Mouse (Mus musculus): ENCODE measurements around the gene Actr1b. TPM values are rescaled to one million over a fixed set of nuclear protein-coding genes. Genes with fewer than 3 reads are reported as not detected.

Gene Actr1b
- polyA plus RNA-seq, 1 experiment from 2014 or later: 60.5 TPM

GRCm38 (mm10) chr1:36694871-36695270 lies 19.4 kb downstream of the Actr1b start:
- no peak for TF ChIP-seq CTCF (IDR thresholded peaks at IDR 0.05; ENCODE audit: low read depth)
- no peak for TF ChIP-seq EP300 (optimal IDR thresholded peaks at IDR 0.05)
- no peak overlapping the region for H3K4me2 ChIP-seq (replicated peaks; ENCODE audit: low read depth)

GRCm38 (mm10) chr1:36691271-36692155 lies 22.7 kb downstream of the Actr1b start, which contains the start of gene Cox5b:
Gene Cox5b, plus strand, starts transcription at chr1:36691449.
- Histone ChIP-seq H3K4me1 (replicated peaks; ENCODE audit: control insufficient read depth, insufficient read depth) (no peaks in the 10 kb centered on the region), H3K36me3 (ENCODE audit: control insufficient read depth, insufficient read depth, low read length) (no peaks in the 10 kb centered on the region; the same call in 1 of the 2 replicates), H3K4me3 (ENCODE audit: low read depth, low read length) (peak within 1 kb of the TSS; percentile 78), H3K9ac (ENCODE audit: low read length) (peak within 1 kb of the TSS; percentile 85), H3K4me2 (replicated peaks; ENCODE audit: low read depth) (peak within 1 kb of the TSS; percentile 93), H3K9me3 (ENCODE audit: control insufficient read depth, low read length) (no peaks in the 10 kb centered on the region), H3K27me3 (ENCODE audit: control insufficient read depth, insufficient read depth, low read length) (no peaks in the 10 kb centered on the region), H3K27ac (replicated peaks) (peak within 1 kb of the TSS; percentile 67; the same call in 1 of the 2 replicates)
- TF ChIP-seq EP300 (optimal IDR thresholded peaks at IDR 0.05): no peak
- TF ChIP-seq CTCF (IDR thresholded peaks at IDR 0.05; ENCODE audit: low read depth): peak; percentile 1; the same call in 1 of the 2 replicates
- under 1% methylated on average over 68 of the region's 68 CpGs for WGBS
- DNase-seq (ENCODE audit: low spot score) (peak; percentile 98), ATAC-seq (ENCODE audit: low FRiP score, low TSS enrichment) (peak; percentile 98)

More at GRCm38 (mm10) chr1:36694871-36695270, 19.4 kb downstream of the Actr1b start:
- Histone ChIP-seq H3K4me3 (ENCODE audit: low read depth, low read length) (no peak overlapping the region), H3K27me3 (ENCODE audit: control insufficient read depth, insufficient read depth, low read length) (no peaks in the 10 kb centered on the region), H3K36me3 (ENCODE audit: control insufficient read depth, insufficient read depth, low read length) (peaks cover 7% of the 10 kb centered on the region), H3K4me1 (replicated peaks; ENCODE audit: control insufficient read depth, insufficient read depth) (no peaks in the 10 kb centered on the region), H3K9me3 (ENCODE audit: control insufficient read depth, low read length) (no peaks in the 10 kb centered on the region), H3K27ac (replicated peaks) (no peak overlapping the region), H3K9ac (ENCODE audit: low read length) (no peak overlapping the region)
- no peak for ATAC-seq (ENCODE audit: low FRiP score, low TSS enrichment)
- 82% methylated on average over 6 of the region's 6 CpGs for WGBS
- no peak for DNase-seq (ENCODE audit: low spot score)

GRCm38 (mm10) chr1:36690671-36691235 lies 23.5 kb downstream of the Actr1b start:
- Histone ChIP-seq H3K4me2 (replicated peaks; ENCODE audit: low read depth) (peak overlapping the region; percentile 49), H3K27ac (replicated peaks) (peak overlapping the region; percentile 45; the same call in 1 of the 2 replicates), H3K4me3 (ENCODE audit: low read depth, low read length) (peak overlapping the region; percentile 78), H3K9me3 (ENCODE audit: control insufficient read depth, low read length) (no peaks in the 10 kb centered on the region), H3K4me1 (replicated peaks; ENCODE audit: control insufficient read depth, insufficient read depth) (no peaks in the 10 kb centered on the region), H3K36me3 (ENCODE audit: control insufficient read depth, insufficient read depth, low read length) (no peaks in the 10 kb centered on the region; the same call in 1 of the 2 replicates), H3K9ac (ENCODE audit: low read length) (peak overlapping the region; percentile 51; the same call in 1 of the 2 replicates), H3K27me3 (ENCODE audit: control insufficient read depth, insufficient read depth, low read length) (no peaks in the 10 kb centered on the region)
- ATAC-seq (ENCODE audit: low FRiP score, low TSS enrichment): peak; percentile 22; the same call in 1 of the 2 replicates
- TF ChIP-seq EP300 (optimal IDR thresholded peaks at IDR 0.05) (no peak), CTCF (IDR thresholded peaks at IDR 0.05; ENCODE audit: low read depth) (no peak)
- DNase-seq (ENCODE audit: low spot score): no peak
- WGBS: 58% methylated on average over 11 of the region's 11 CpGs

- DNase-seq (ENCODE audit: low spot score) (peak; percentile 82), ATAC-seq (ENCODE audit: low FRiP score, low TSS enrichment) (peak; percentile 85)
- 8% methylated on average over 13 of the region's 13 CpGs for WGBS
- Histone ChIP-seq H3K4me1 (replicated peaks; ENCODE audit: control insufficient read depth, insufficient read depth) (no peaks in the 10 kb centered on the region), H3K4me2 (replicated peaks; ENCODE audit: low read depth) (no peak overlapping the region), H3K27me3 (ENCODE audit: control insufficient read depth, insufficient read depth, low read length) (no peaks in the 10 kb centered on the region), H3K9me3 (ENCODE audit: control insufficient read depth, low read length) (no peaks in the 10 kb centered on the region), H3K36me3 (ENCODE audit: control insufficient read depth, insufficient read depth, low read length) (no peaks in the 10 kb centered on the region), H3K27ac (replicated peaks) (no peak overlapping the region), H3K4me3 (ENCODE audit: low read depth, low read length) (no peak overlapping the region), H3K9ac (ENCODE audit: low read length) (0 out of 2 replicates have a peak overlapping the region, but pooled peaks have one; percentile 13)
- no peak for TF ChIP-seq EP300 (optimal IDR thresholded peaks at IDR 0.05)
- peak; percentile 95 for TF ChIP-seq CTCF (IDR thresholded peaks at IDR 0.05; ENCODE audit: low read depth)
Observed at GRCm38 (mm10) chr1:36683810-36684467, 30.3 kb downstream of the Actr1b start.

GRCm38 (mm10) chr1:36682620-36683355 lies 31.4 kb downstream of the Actr1b start, which contains the start of gene Fam178b:
Gene Fam178b, minus strand, starts transcription at chr1:36683183.
- no peak within 1 kb of the TSS for H3K4me3 ChIP-seq (ENCODE audit: low read depth, low read length)
- H3K36me3 ChIP-seq (ENCODE audit: control insufficient read depth, insufficient read depth, low read length): no peaks in the 10 kb centered on the region
- no peak within 1 kb of the TSS for H3K4me2 ChIP-seq (replicated peaks; ENCODE audit: low read depth)
- no peaks in the 10 kb centered on the region for H3K9me3 ChIP-seq (ENCODE audit: control insufficient read depth, low read length)
- H3K27ac ChIP-seq (replicated peaks): no peak within 1 kb of the TSS; the same call in 1 of the 2 replicates
- no peaks in the 10 kb centered on the region for H3K4me1 ChIP-seq (replicated peaks; ENCODE audit: control insufficient read depth, insufficient read depth)
- H3K27me3 ChIP-seq (ENCODE audit: control insufficient read depth, insufficient read depth, low read length): no peaks in the 10 kb centered on the region
- WGBS: 93% methylated on average over 39 of the region's 39 CpGs
- ATAC-seq (ENCODE audit: low FRiP score, low TSS enrichment): no peak
- no peak for TF ChIP-seq CTCF (IDR thresholded peaks at IDR 0.05; ENCODE audit: low read depth)
- no peak for TF ChIP-seq EP300 (optimal IDR thresholded peaks at IDR 0.05)
- no peak within 1 kb of the TSS for H3K9ac ChIP-seq (ENCODE audit: low read length)
- DNase-seq (ENCODE audit: low spot score): no peak
